Mouse (Mus musculus) heart, embryonic 13.5 days (tissue): ENCODE results near the gene Dnah17. TPM values are rescaled to one million over a fixed set of nuclear protein-coding genes. Genes with fewer than 3 reads are reported as not detected.

Experiments used
- ATAC-seq: fragments of 200-750 bp; cut with Nextera tagmentation; 2 replicates; pipeline ENCODE4 v1.8.0; 2017; ENCODE audit warnings: moderate TSS enrichment; ENCODE audit not compliant: insufficient number of reproducible peaks, low FRiP score, low TSS enrichment; ENCODE audit errors: extremely low read depth
- H3K27ac ChIP-seq: fragments of 300-500 bp; sonication (generic); replicated peaks from 2 replicates; pipeline ENCODE4 v1.5.1; 2015; ENCODE audit warnings: moderate library complexity, mild to moderate bottlenecking, inconsistent platforms
- H3K27me3 ChIP-seq: fragments of 300-500 bp; sonication (generic); replicated peaks from 2 replicates; pipeline ENCODE4 v1.6.1; 2015; ENCODE audit warnings: mild to moderate bottlenecking, inconsistent platforms
- H3K36me3 ChIP-seq: fragments of 300-500 bp; sonication (generic); 2 replicates; pipeline ENCODE4 v1.6.1; 2015; ENCODE audit warnings: mild to moderate bottlenecking, inconsistent platforms
- H3K4me1 ChIP-seq: fragments of 300-500 bp; sonication (generic); 2 replicates; pipeline ENCODE4 v1.6.1; 2015; ENCODE audit warnings: inconsistent platforms
- H3K4me2 ChIP-seq: fragments of 300-500 bp; sonication (generic); 2 replicates; pipeline ENCODE4 v1.6.1; 2015; ENCODE audit warnings: inconsistent platforms, mild to moderate bottlenecking, moderate library complexity
- H3K4me3 ChIP-seq: fragments of 300-500 bp; sonication (generic); 2 replicates; pipeline ENCODE4 v1.5.1; 2015; ENCODE audit warnings: moderate library complexity, mild to moderate bottlenecking, inconsistent platforms
- H3K9ac ChIP-seq: fragments of 300-500 bp; sonication (generic); 2 replicates; pipeline ENCODE4 v1.6.1; 2015; ENCODE audit warnings: inconsistent platforms, mild to moderate bottlenecking, moderate library complexity
- H3K9me3 ChIP-seq: fragments of 300-500 bp; sonication (generic); 2 replicates; pipeline ENCODE4 v1.6.1; 2016; ENCODE audit warnings: inconsistent platforms
- WGBS: fragments of 180-500 bp; shearing (Covaris S2); methylation state at CpG from one replicate; pipeline ENCODE4 v1.1.7; 2015; ENCODE audit warnings: mixed read lengths; 5-methylcytosine and 5-hydroxymethylcytosine counted together
- polyA plus RNA-seq: library from polyadenylated mRNA; unstranded; fragments of >200 nt; fragmentation: Nextera tagmentation; extraction: Ambion mirVana; gene quantifications from 2 replicates; pipeline ENCODE4 v1.2.1, GENCODE M21; 2015

Dnah17 gene
- polyA plus RNA-seq, 1 experiment from 2014 or later = 0.05 TPM

GRCm38 (mm10) chr11:118058367-118058766, 72.1 kb downstream of the Dnah17 start:
- Histone ChIP-seq H3K36me3 (no peaks in the 10 kb centered on the region), H3K4me3 (no peak overlapping the region), H3K9ac (no peak overlapping the region), H3K4me1 (no peaks in the 10 kb centered on the region), H3K27me3 (peaks cover 30% of the 10 kb centered on the region), H3K4me2 (no peak overlapping the region), H3K27ac (no peak overlapping the region), H3K9me3 (no peaks in the 10 kb centered on the region)
- WGBS = 70% methylated on average over 12 of the region's 12 CpGs
- peak; percentile 69; the same call in 1 of the 2 replicates for ATAC-seq

- WGBS = 76% methylated on average over 16 of the region's 16 CpGs
- H3K9me3 ChIP-seq = no peaks in the 10 kb centered on the region
- no peak overlapping the region for H3K27ac ChIP-seq
- no peaks in the 10 kb centered on the region for H3K36me3 ChIP-seq
- ATAC-seq = no peak
- peaks cover 6% of the 10 kb centered on the region; the same call in 1 of the 2 replicates for H3K27me3 ChIP-seq
- H3K4me1 ChIP-seq = 0 out of 2 replicates have a peak, but pooled peaks cover 6% of the 10 kb centered on the region
- no peak overlapping the region for H3K4me2 ChIP-seq
- H3K4me3 ChIP-seq = no peak overlapping the region
- no peak overlapping the region for H3K9ac ChIP-seq
Observed at GRCm38 (mm10) chr11:118050174-118050573, 80.3 kb downstream of the Dnah17 start.

GRCm38 (mm10) chr11:118049641-118050040, 80.8 kb downstream of the Dnah17 start:
- H3K9ac ChIP-seq = no peak overlapping the region
- H3K4me3 ChIP-seq = no peak overlapping the region
- peaks cover 3% of the 10 kb centered on the region; the same call in 1 of the 2 replicates for H3K27me3 ChIP-seq
- H3K4me1 ChIP-seq = 0 out of 2 replicates have a peak, but pooled peaks cover 6% of the 10 kb centered on the region
- 29% methylated on average over 8 of the region's 8 CpGs for WGBS
- H3K36me3 ChIP-seq = no peaks in the 10 kb centered on the region
- no peak overlapping the region for H3K27ac ChIP-seq
- ATAC-seq = no peak
- H3K4me2 ChIP-seq = no peak overlapping the region
- H3K9me3 ChIP-seq = no peaks in the 10 kb centered on the region

GRCm38 (mm10) chr11:118043293-118043907, 87.0 kb downstream of the Dnah17 start:
- peak overlapping the region; percentile 36; the same call in 1 of the 2 replicates for H3K27ac ChIP-seq
- no peaks in the 10 kb centered on the region for H3K36me3 ChIP-seq
- no peaks in the 10 kb centered on the region for H3K27me3 ChIP-seq
- WGBS = 41% methylated on average over 14 of the region's 14 CpGs
- ATAC-seq = no peak
- no peak overlapping the region for H3K4me2 ChIP-seq
- H3K9me3 ChIP-seq = no peaks in the 10 kb centered on the region
- H3K9ac ChIP-seq = no peak overlapping the region
- no peak overlapping the region for H3K4me3 ChIP-seq
- peaks cover 13% of the 10 kb centered on the region for H3K4me1 ChIP-seq

GRCm38 (mm10) chr11:118042791-118043190, 87.6 kb downstream of the Dnah17 start:
- Histone ChIP-seq H3K36me3 (no peaks in the 10 kb centered on the region), H3K4me1 (peaks cover 13% of the 10 kb centered on the region), H3K27me3 (no peaks in the 10 kb centered on the region), H3K27ac (peak overlapping the region; percentile 36; the same call in 1 of the 2 replicates), H3K4me3 (no peak overlapping the region), H3K4me2 (no peak overlapping the region), H3K9me3 (no peaks in the 10 kb centered on the region), H3K9ac (no peak overlapping the region)
- 84% methylated on average over 9 of the region's 9 CpGs for WGBS
- ATAC-seq = no peak

GRCm38 (mm10) chr11:118035068-118035467, 95.4 kb downstream of the Dnah17 start:
- no peak overlapping the region for H3K9ac ChIP-seq
- peaks cover 8% of the 10 kb centered on the region for H3K9me3 ChIP-seq
- no peak overlapping the region for H3K4me3 ChIP-seq
- WGBS = 67% methylated on average over 9 of the region's 9 CpGs
- H3K4me2 ChIP-seq = no peak overlapping the region
- 0 out of 2 replicates have a peak, but pooled peaks cover 5% of the 10 kb centered on the region for H3K4me1 ChIP-seq
- H3K27ac ChIP-seq = no peak overlapping the region
- no peaks in the 10 kb centered on the region for H3K27me3 ChIP-seq
- ATAC-seq = no peak
- peaks cover 16% of the 10 kb centered on the region for H3K36me3 ChIP-seq

GRCm38 (mm10) chr11:118034395-118034794, 96.0 kb downstream of the Dnah17 start:
- Histone ChIP-seq H3K4me2 (no peak overlapping the region), H3K27me3 (no peaks in the 10 kb centered on the region), H3K27ac (no peak overlapping the region), H3K4me3 (no peak overlapping the region), H3K36me3 (peaks cover 16% of the 10 kb centered on the region), H3K9me3 (peaks cover 8% of the 10 kb centered on the region), H3K9ac (no peak overlapping the region), H3K4me1 (0 out of 2 replicates have a peak, but pooled peaks cover 5% of the 10 kb centered on the region)
- whole genome bisulfite sequencing = 65% methylated on average over 13 of the region's 13 CpGs
- no peak for ATAC-seq

- Histone ChIP-seq H3K4me3 (no peak overlapping the region), H3K4me1 (0 out of 2 replicates have a peak, but pooled peaks cover 5% of the 10 kb centered on the region), H3K36me3 (peaks cover 30% of the 10 kb centered on the region), H3K9me3 (peaks cover 8% of the 10 kb centered on the region), H3K9ac (no peak overlapping the region), H3K27me3 (no peaks in the 10 kb centered on the region), H3K4me2 (no peak overlapping the region), H3K27ac (no peak overlapping the region)
- ATAC-seq = no peak
- WGBS = 93% methylated on average over 9 of the region's 9 CpGs
Observed at GRCm38 (mm10) chr11:118031134-118031533, 99.3 kb downstream of the Dnah17 start.

- ATAC-seq = no peak
- 94% methylated on average over 6 of the region's 6 CpGs for WGBS
- peaks cover 49% of the 10 kb centered on the region for H3K36me3 ChIP-seq
Observed at GRCm38 (mm10) chr11:118029170-118029569, 101.3 kb downstream of the Dnah17 start.

GRCm38 (mm10) chr11:118024111-118024510, 106.3 kb downstream of the Dnah17 start:
- H3K4me2 ChIP-seq = no peak overlapping the region
- H3K4me1 ChIP-seq = peaks cover under 1% of the 10 kb centered on the region; the same call in 1 of the 2 replicates
- H3K27ac ChIP-seq = no peak overlapping the region
- no peak overlapping the region for H3K4me3 ChIP-seq
- no peak for ATAC-seq
- H3K36me3 ChIP-seq = peaks cover 63% of the 10 kb centered on the region
- WGBS = 72% methylated on average over 2 of the region's 2 CpGs
- no peaks in the 10 kb centered on the region for H3K27me3 ChIP-seq
- H3K9ac ChIP-seq = no peak overlapping the region
- no peaks in the 10 kb centered on the region for H3K9me3 ChIP-seq

More at GRCm38 (mm10) chr11:118029170-118029569, 101.3 kb downstream of the Dnah17 start:
- H3K9ac ChIP-seq = no peak overlapping the region
- H3K9me3 ChIP-seq = peaks cover 8% of the 10 kb centered on the region
- no peak overlapping the region for H3K4me3 ChIP-seq
- H3K27me3 ChIP-seq = no peaks in the 10 kb centered on the region
- no peak overlapping the region for H3K27ac ChIP-seq
- H3K4me2 ChIP-seq = no peak overlapping the region
- no peaks in the 10 kb centered on the region for H3K4me1 ChIP-seq

GRCm38 (mm10) chr11:118023475-118023874, 107.0 kb downstream of the Dnah17 start:
- Histone ChIP-seq H3K4me3 (no peak overlapping the region), H3K9me3 (no peaks in the 10 kb centered on the region), H3K9ac (no peak overlapping the region), H3K27ac (no peak overlapping the region), H3K27me3 (no peaks in the 10 kb centered on the region), H3K4me2 (no peak overlapping the region), H3K36me3 (peaks cover 65% of the 10 kb centered on the region), H3K4me1 (peaks cover 6% of the 10 kb centered on the region; the same call in 1 of the 2 replicates)
- WGBS = 89% methylated on average over 7 of the region's 7 CpGs
- ATAC-seq = no peak

- ATAC-seq = no peak
- no peak overlapping the region for H3K27ac ChIP-seq
- H3K9me3 ChIP-seq = no peaks in the 10 kb centered on the region
Observed at GRCm38 (mm10) chr11:118021806-118022205, 108.6 kb downstream of the Dnah17 start.

More at GRCm38 (mm10) chr11:118021806-118022205, 108.6 kb downstream of the Dnah17 start:
- no peak overlapping the region for H3K9ac ChIP-seq
- 39% methylated on average over 1 of the region's 1 CpGs for WGBS
- no peak overlapping the region for H3K4me3 ChIP-seq
- H3K4me1 ChIP-seq = peaks cover 6% of the 10 kb centered on the region; the same call in 1 of the 2 replicates
- H3K4me2 ChIP-seq = no peak overlapping the region
- H3K27me3 ChIP-seq = no peaks in the 10 kb centered on the region
- peaks cover 71% of the 10 kb centered on the region for H3K36me3 ChIP-seq
